Mouse (Mus musculus): Measurements from ENCODE around the gene Timp2. TPM values are rescaled to one million over a fixed set of nuclear protein-coding genes. Genes with fewer than 3 reads are reported as not detected.

The Timp2 gene
- polyA plus RNA-seq, 1 experiment = 83.3 TPM

DNA sequence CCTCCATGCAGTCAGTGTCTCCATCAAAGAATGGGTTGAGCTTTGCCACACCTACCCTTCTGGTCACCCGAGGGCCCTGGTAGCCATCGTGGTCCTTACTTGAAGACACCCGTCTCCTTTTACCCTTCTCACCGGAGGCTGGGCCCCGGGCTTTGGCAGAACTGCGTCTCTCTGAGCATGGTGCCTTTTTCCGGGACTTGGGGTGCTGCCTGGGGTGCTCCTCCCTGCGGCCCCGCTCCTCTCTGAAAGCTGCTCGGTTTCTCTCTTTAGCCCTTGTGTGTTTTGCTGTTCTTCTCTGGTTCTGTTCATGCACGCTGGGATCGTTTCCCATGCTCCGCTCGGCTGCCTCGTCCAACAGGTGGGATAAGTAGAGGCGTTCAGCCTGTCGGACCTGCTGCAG lies 22.1 kb downstream of the Timp2 start:
- H3K27me3 ChIP-seq (replicated peaks; ENCODE audit: control insufficient read depth, insufficient read depth, low read length) = no peaks in the 10 kb centered on the region
- WGBS = 73% methylated on average over 17 of the region's 17 CpGs
- no peak overlapping the region for H3K27ac ChIP-seq (ENCODE audit: insufficient read depth, low read depth, low read length)
- no peaks in the 10 kb centered on the region for H3K36me3 ChIP-seq (ENCODE audit: control insufficient read depth, insufficient read depth, low read length)
- TF ChIP-seq CTCF (conservative IDR thresholded peaks at IDR 0.05; ENCODE audit: insufficient read depth, insufficient read length, low read depth, low read length) = no peak
- TF ChIP-seq POLR2A (IDR thresholded peaks at IDR 0.05; ENCODE audit: low read depth, low read length) = no peak
- DNase-seq = no peak
- H3K4me3 ChIP-seq (ENCODE audit: insufficient read depth, low read depth, low read length) = no peak overlapping the region
- no peaks in the 10 kb centered on the region for H3K4me1 ChIP-seq (ENCODE audit: control insufficient read depth, insufficient read depth, low read length)

DNA sequence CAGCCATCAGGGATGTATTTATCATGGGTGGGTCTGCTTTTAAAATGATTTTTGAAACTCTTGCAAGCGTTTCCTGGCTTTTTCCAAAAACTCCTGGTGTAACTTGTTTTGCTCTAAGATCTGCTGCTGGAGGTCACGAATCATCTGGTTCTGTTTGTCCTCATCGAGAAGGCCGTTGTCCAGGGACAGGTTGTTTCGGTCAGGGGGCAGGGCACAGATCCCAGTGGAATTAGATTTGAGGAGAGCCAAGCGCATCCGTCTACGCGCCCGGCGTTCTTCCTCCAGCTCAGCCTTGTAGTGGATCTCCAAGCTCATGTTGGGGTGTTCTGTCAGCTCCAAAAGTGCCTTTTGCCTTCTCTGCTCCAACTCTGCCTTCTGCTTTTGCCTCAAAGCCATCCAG lies 23.2 kb downstream of the Timp2 start:
- no peaks in the 10 kb centered on the region for H3K27me3 ChIP-seq (replicated peaks; ENCODE audit: control insufficient read depth, insufficient read depth, low read length)
- H3K27ac ChIP-seq (ENCODE audit: insufficient read depth, low read depth, low read length) = no peak overlapping the region
- WGBS = 62% methylated on average over 11 of the region's 11 CpGs
- H3K36me3 ChIP-seq (ENCODE audit: control insufficient read depth, insufficient read depth, low read length) = no peaks in the 10 kb centered on the region
- H3K4me1 ChIP-seq (ENCODE audit: control insufficient read depth, insufficient read depth, low read length) = no peaks in the 10 kb centered on the region
- TF ChIP-seq CTCF (conservative IDR thresholded peaks at IDR 0.05; ENCODE audit: insufficient read depth, insufficient read length, low read depth, low read length) (no peak), POLR2A (IDR thresholded peaks at IDR 0.05; ENCODE audit: low read depth, low read length) (no peak)
- peak; percentile 55 for DNase-seq
- no peak overlapping the region for H3K4me3 ChIP-seq (ENCODE audit: insufficient read depth, low read depth, low read length)

DNA sequence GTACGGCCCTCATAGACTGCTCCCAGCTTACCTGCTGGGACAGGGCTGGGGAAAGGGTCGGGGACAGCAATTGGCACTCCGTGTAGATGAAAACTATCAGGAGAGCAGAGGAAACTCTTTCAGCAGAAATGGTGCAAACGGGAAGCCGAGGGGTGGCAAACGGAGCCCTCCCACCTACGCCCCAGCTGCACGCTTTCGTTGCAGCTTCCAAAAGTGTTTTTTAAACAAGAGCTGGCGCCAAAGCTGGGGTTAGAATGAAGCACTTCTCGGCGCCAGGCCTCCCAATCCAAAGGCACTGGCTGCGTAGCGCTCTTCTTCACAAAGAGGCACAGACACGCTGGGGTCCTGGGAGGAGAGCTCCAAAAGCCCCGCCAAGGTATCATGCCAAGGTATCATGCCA lies 24.8 kb downstream of the Timp2 start:
- WGBS = 97% methylated on average over 16 of the region's 16 CpGs
- no peak for DNase-seq

DNA sequence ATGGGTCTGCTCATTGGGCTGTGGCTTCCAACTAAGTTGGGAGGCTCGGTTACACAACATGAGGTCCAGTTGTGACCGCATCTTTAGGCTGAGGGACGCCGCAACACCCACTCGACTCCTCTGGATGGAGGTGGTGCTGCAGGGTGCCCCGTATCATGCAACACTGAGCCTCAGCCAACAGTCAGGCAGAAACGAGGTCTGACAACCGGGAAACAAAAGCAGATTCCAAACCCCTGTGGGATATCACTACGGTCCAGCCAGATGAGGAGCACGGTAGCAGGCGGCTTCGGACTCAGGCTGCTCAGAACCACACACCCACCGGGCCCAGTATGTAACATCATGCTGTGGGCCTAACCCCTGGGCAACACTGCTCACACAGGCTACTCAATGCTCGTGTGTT lies 25.2 kb downstream of the Timp2 start:
- WGBS = 91% methylated on average over 14 of the region's 14 CpGs

More for the DNA sequence above, 24.8 kb downstream of the Timp2 start:
- no peak overlapping the region for H3K27ac ChIP-seq (ENCODE audit: insufficient read depth, low read depth, low read length)
- no peak overlapping the region for H3K4me3 ChIP-seq (ENCODE audit: insufficient read depth, low read depth, low read length)
- H3K27me3 ChIP-seq (replicated peaks; ENCODE audit: control insufficient read depth, insufficient read depth, low read length) = no peaks in the 10 kb centered on the region
- H3K36me3 ChIP-seq (ENCODE audit: control insufficient read depth, insufficient read depth, low read length) = no peaks in the 10 kb centered on the region
- no peak for TF ChIP-seq POLR2A (IDR thresholded peaks at IDR 0.05; ENCODE audit: low read depth, low read length)
- no peak for TF ChIP-seq CTCF (conservative IDR thresholded peaks at IDR 0.05; ENCODE audit: insufficient read depth, insufficient read length, low read depth, low read length)
- H3K4me1 ChIP-seq (ENCODE audit: control insufficient read depth, insufficient read depth, low read length) = no peaks in the 10 kb centered on the region

DNA sequence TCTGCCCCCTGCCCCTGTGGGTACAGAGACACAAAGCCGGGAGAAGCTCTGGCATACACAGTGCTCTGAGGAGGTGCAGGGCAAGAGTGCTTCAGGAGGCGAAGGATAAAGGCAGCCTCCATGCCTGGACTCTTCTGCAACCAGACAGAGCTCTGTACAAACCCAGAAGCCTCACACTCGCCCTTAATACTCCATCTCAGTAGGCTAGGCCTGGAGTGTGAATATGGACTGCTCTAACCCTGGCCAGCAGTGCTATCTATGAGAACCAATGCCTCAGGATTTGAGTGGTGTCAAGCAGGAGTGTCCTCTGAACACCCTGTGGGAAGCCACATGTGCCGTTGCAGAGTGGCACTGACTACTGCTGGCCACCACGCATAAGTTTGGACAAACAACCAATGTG lies 26.6 kb downstream of the Timp2 start:
- H3K27me3 ChIP-seq (replicated peaks; ENCODE audit: control insufficient read depth, insufficient read depth, low read length) = no peaks in the 10 kb centered on the region
- WGBS = 90% methylated on average over 5 of the region's 5 CpGs
- DNase-seq = no peak
- TF ChIP-seq CTCF (conservative IDR thresholded peaks at IDR 0.05; ENCODE audit: insufficient read depth, insufficient read length, low read depth, low read length) = no peak
- TF ChIP-seq POLR2A (IDR thresholded peaks at IDR 0.05; ENCODE audit: low read depth, low read length) = no peak
- H3K4me3 ChIP-seq (ENCODE audit: insufficient read depth, low read depth, low read length) = no peak overlapping the region
- no peaks in the 10 kb centered on the region for H3K4me1 ChIP-seq (ENCODE audit: control insufficient read depth, insufficient read depth, low read length)
- no peaks in the 10 kb centered on the region for H3K36me3 ChIP-seq (ENCODE audit: control insufficient read depth, insufficient read depth, low read length)
- no peak overlapping the region for H3K27ac ChIP-seq (ENCODE audit: insufficient read depth, low read depth, low read length)

More for the DNA sequence above, 25.2 kb downstream of the Timp2 start:
- H3K27ac ChIP-seq (ENCODE audit: insufficient read depth, low read depth, low read length) = no peak overlapping the region
- no peaks in the 10 kb centered on the region for H3K27me3 ChIP-seq (replicated peaks; ENCODE audit: control insufficient read depth, insufficient read depth, low read length)
- no peak for DNase-seq
- no peaks in the 10 kb centered on the region for H3K4me1 ChIP-seq (ENCODE audit: control insufficient read depth, insufficient read depth, low read length)
- H3K4me3 ChIP-seq (ENCODE audit: insufficient read depth, low read depth, low read length) = no peak overlapping the region
- no peaks in the 10 kb centered on the region for H3K36me3 ChIP-seq (ENCODE audit: control insufficient read depth, insufficient read depth, low read length)
- no peak for TF ChIP-seq CTCF (conservative IDR thresholded peaks at IDR 0.05; ENCODE audit: insufficient read depth, insufficient read length, low read depth, low read length)
- TF ChIP-seq POLR2A (IDR thresholded peaks at IDR 0.05; ENCODE audit: low read depth, low read length) = no peak

DNA sequence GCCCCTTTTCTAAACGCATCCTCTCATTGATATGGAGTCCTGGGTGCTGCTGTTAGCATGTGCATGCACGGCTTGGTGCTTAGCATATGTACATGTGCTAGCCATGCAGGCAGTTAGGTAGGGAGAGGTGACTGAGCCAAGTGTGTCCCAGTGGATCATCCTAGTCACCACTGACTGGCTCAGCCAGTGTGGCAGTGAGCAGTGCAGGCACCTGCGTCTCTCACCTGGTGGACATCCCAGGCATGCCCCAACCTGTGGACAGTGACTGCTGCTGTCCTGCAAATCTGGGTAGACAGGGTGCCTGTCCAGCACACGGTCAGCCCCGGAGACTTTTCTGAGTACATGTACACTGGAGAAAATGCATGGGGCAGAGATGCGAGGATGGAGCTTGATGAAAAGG lies 27.0 kb downstream of the Timp2 start:
- Histone ChIP-seq H3K36me3 (ENCODE audit: control insufficient read depth, insufficient read depth, low read length) (no peaks in the 10 kb centered on the region), H3K27me3 (replicated peaks; ENCODE audit: control insufficient read depth, insufficient read depth, low read length) (no peaks in the 10 kb centered on the region), H3K4me1 (ENCODE audit: control insufficient read depth, insufficient read depth, low read length) (no peaks in the 10 kb centered on the region), H3K4me3 (ENCODE audit: insufficient read depth, low read depth, low read length) (no peak overlapping the region), H3K27ac (ENCODE audit: insufficient read depth, low read depth, low read length) (no peak overlapping the region)
- WGBS = 90% methylated on average over 6 of the region's 6 CpGs
- TF ChIP-seq POLR2A (IDR thresholded peaks at IDR 0.05; ENCODE audit: low read depth, low read length) (no peak), CTCF (conservative IDR thresholded peaks at IDR 0.05; ENCODE audit: insufficient read depth, insufficient read length, low read depth, low read length) (no peak)
- DNase-seq = no peak

DNA sequence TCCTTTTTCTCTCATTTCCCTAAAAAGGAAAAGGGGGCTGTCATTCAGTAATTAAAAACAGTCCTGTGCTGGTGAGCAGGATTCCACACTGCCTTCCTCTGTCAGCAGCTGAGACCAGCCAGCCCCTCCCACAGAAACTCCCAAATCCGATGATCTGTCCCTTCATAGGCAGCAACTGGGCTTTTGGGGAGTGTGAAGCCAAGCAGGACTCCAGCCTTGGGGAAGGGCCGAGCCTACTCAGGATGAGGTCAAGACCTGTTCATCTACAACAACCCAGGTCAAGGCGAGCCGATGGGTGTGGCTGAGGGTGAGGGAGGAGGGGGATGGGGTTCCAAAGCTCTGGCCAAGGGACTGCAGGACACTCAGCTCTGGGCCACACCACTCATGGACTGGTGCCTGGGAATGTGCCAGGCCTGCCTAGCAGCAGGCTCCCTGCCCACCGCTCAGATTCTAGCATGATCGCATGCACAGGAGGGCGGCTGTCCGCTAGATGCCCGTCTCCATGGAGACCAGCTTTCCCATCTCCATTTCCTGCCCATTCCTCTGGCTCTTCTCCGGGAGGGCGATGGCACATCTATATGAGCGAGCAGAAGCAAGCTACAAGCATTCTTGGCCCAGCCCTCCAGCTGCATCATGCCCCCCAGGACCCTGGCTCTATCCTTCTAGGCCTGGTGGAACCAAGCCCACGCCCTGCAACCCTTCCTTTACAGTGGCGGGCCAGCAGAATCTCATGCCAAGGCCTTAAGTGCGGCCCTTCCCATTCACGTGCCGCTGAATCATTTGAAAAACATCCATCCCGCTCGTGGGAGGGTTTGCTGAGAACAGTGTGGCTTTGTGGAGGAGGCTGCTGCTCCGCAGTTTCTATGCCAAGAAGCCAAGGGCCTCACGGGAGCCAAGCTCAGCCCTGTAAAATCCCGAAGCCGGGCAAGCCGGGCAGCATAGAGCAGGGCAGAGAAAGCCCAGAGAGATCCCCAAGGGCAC lies 28.3 kb downstream of the Timp2 start:
- Histone ChIP-seq H3K4me1 (ENCODE audit: control insufficient read depth, insufficient read depth, low read length) (no peaks in the 10 kb centered on the region), H3K27me3 (replicated peaks; ENCODE audit: control insufficient read depth, insufficient read depth, low read length) (no peaks in the 10 kb centered on the region), H3K36me3 (ENCODE audit: control insufficient read depth, insufficient read depth, low read length) (no peaks in the 10 kb centered on the region), H3K27ac (ENCODE audit: insufficient read depth, low read depth, low read length) (peak overlapping the region; percentile 12; the same call in 1 of the 2 replicates), H3K4me3 (ENCODE audit: insufficient read depth, low read depth, low read length) (no peak overlapping the region)
- TF ChIP-seq CTCF (conservative IDR thresholded peaks at IDR 0.05; ENCODE audit: insufficient read depth, insufficient read length, low read depth, low read length) (no peak), POLR2A (IDR thresholded peaks at IDR 0.05; ENCODE audit: low read depth, low read length) (no peak)
- peak; percentile 48 for DNase-seq
- WGBS = 58% methylated on average over 24 of the region's 24 CpGs
